9 mouse cellular contexts compared by ENCODE assay signal in the genomic region with DNA sequence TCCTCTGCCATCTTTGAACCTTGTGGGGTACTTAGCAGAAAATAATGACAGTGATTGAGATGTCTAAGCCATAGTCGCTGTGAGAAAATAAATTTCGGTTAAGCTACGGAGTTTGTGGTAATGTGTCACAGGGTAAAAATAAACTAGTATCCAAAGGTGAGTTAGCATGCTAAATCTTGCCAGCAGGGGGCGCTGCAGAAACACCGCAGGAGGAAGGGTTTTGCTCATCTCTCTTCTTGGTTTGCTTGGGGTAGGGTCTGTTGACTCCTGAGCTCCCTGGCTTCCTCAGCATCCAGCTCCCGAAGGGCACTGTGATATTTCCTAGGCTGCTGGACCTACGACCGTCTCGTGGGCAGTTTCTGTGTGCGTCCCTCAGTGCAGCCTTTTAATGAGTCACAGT. TPM values are rescaled to one million over a fixed set of nuclear protein-coding genes. Genes with fewer than 3 reads are reported as not detected.
A peak's percentile ranks its signal among the peaks of the same experiment; 100 is the strongest.
DNase-seq lines count a peak whose midpoint lies in the region; TF ChIP-seq lines count a peak whose summit lies in the region.
"Had no signal": no experiment of that assay in that cellular context is flagged by ENCODE, and none has a peak within 500 bp of the region (broad histone marks: within the 10 kb centered on the region; RNA-seq: fewer than 3 reads in every experiment).

No protein-coding gene starts in this region.

- TF ChIP-seq POLR2A in brain, embryonic 14.5 days (IDR thresholded peaks at IDR 0.05; ENCODE audit: borderline replicate concordance, extremely low read depth, insufficient read depth, insufficient read length, poor library complexity, severe bottlenecking), result no peak
- no peak for TF ChIP-seq POLR2A in lung, adult 2 months (IDR thresholded peaks at IDR 0.05; ENCODE audit: borderline replicate concordance, extremely low read depth, low read depth, low read length)

- peak; percentile 60; the same call in 1 of the 2 replicates for TF ChIP-seq CTCF in brain, embryonic 14.5 days (IDR thresholded peaks at IDR 0.05; ENCODE audit: borderline replicate concordance, extremely low read depth, insufficient read depth, insufficient read length)
- TF ChIP-seq CTCF in lung, adult 2 months (IDR thresholded peaks at IDR 0.05; ENCODE audit: insufficient read depth, low read length), result peak; percentile 67

- no peaks in the 10 kb centered on the region for H3K4me1 ChIP-seq in lung, adult 2 months (ENCODE audit: control insufficient read depth, insufficient read depth, low read length)
- H3K4me1 ChIP-seq: neural tube, embryonic 12.5 days had no signal

- 53% methylated on average over 10 of the region's 10 CpGs for WGBS in lung, adult 2 months

- peak; percentile 12 to 57 for DNase-seq in cerebellum, postnatal 14 days
- no peak for DNase-seq in cerebellum, adult 9-10 months
- DNase-seq in lung, adult 18-20 months, result peak; percentile 15 to 24
- DNase-seq in lung, postnatal 25 days (ENCODE audit: low spot score), result no peak
- peak; percentile 13 for DNase-seq in brain, embryonic 14.5 days (ENCODE audit: low read depth)
- DNase-seq in lung, adult 2 months, result peak; percentile 31
- peak; percentile 69 for DNase-seq in testis, postnatal 10 days (ENCODE audit: low spot score)
- no peak for DNase-seq in ovary, postnatal 10 days (ENCODE audit: low spot score)

- H3K4me3 ChIP-seq in lung, adult 2 months (replicated peaks; ENCODE audit: extremely low read depth, low read depth, low read length), result no peak overlapping the region
- H3K4me3 ChIP-seq: neural tube, embryonic 12.5 days had no signal

RNA-seq across cellular contexts. Expression of a gene that starts 12.7 kb away (rescaled TPM):
- polyA plus RNA-seq in brain, embryonic 14.5 days (2012; rRNA removed), result 70.4 and 73.2 TPM in 2 replicates
- 21.7 and 29.0 TPM in 2 replicates for polyA plus RNA-seq in lung, adult 2 months (2012; rRNA removed)

RNA-seq across cellular contexts. Expression of a gene that starts 23.1 kb away (rescaled TPM):
- polyA plus RNA-seq in brain, embryonic 14.5 days (2012; rRNA removed), result 10.6 and 12.3 TPM in 2 replicates
- polyA plus RNA-seq in lung, adult 2 months (2012; rRNA removed), result 3.4 and 5.5 TPM in 2 replicates

RNA-seq across cellular contexts. Expression of a gene that starts 39.4 kb away (rescaled TPM):
- 1.1 and 1.6 TPM in 2 replicates for polyA plus RNA-seq in brain, embryonic 14.5 days (2012; rRNA removed)
- polyA plus RNA-seq in lung, adult 2 months (2012; rRNA removed), result 34.8 and 37.3 TPM in 2 replicates

Comparison
In these comparisons a context has a peak if more than half of its experiments do, and no peak if none do; other contexts are left out.
1. DNase-seq: peak in cerebellum, postnatal 14 days (2 of 2), lung, adult 18-20 months (2 of 2), brain, embryonic 14.5 days (single experiment), lung, adult 2 months (single experiment) and testis, postnatal 10 days (single experiment); none in cerebellum, adult 9-10 months (single experiment), lung, postnatal 25 days (single experiment) and ovary, postnatal 10 days (single experiment).
2. RNA of a gene that starts 39.4 kb away (polyA plus RNA-seq): 34.8 to 37.3 TPM in lung, adult 2 months; 1.1 to 1.6 TPM in brain, embryonic 14.5 days; every median in the first group is over 10 times any median in the second.